Mouse (Mus musculus) cerebellum, adult 2 months (tissue): ENCODE measurements at regions not wholly inside any gene's neighbourhood (a gene's known extent, or its start where the extent isn't known, plus 50 kb on each side); places are given as distances from the start of the nearest gene placed in this dataset.
A peak's percentile ranks its signal among the peaks of the same experiment; 100 is the strongest.

ENCODE experiments used
- DNase-seq, 2 experiments: peaks; one replicate each; pipeline ENCODE4 v3.0.0; 2021
- H3K27ac ChIP-seq: fragments of 200-500 bp; 2 replicates; pipeline ENCODE4 v1.5.1; 2012; ENCODE audit warnings: low read length, control low read depth, inconsistent platforms; ENCODE audit not compliant: insufficient read depth
- H3K27me3 ChIP-seq: fragments of 200-500 bp; 2 replicates; pipeline ENCODE4 v1.6.1; 2012; ENCODE audit warnings: inconsistent platforms, mild to moderate bottlenecking, low read length, moderate library complexity; ENCODE audit not compliant: control insufficient read depth, insufficient read depth
- H3K4me1 ChIP-seq: fragments of 200-500 bp; 2 replicates; pipeline ENCODE4 v1.6.1; 2011; ENCODE audit warnings: low read length; ENCODE audit not compliant: control insufficient read depth, insufficient read depth
- H3K4me3 ChIP-seq: fragments of 200-500 bp; replicated peaks from 2 replicates; pipeline ENCODE3; 2011; ENCODE audit warnings: mild to moderate bottlenecking, low read depth, low read length, control low read depth; ENCODE audit not compliant: insufficient read depth
- CTCF ChIP-seq: fragments of 200-500 bp; IDR thresholded peaks from 2 replicates; pipeline ENCODE4 v1.5.1; 2011; ENCODE audit warnings: low read depth, mild to moderate bottlenecking, control low read depth, low read length, moderate library complexity, borderline replicate concordance; ENCODE audit not compliant: insufficient read depth
- POLR2A ChIP-seq: fragments of 200-500 bp; IDR thresholded peaks from 2 replicates; pipeline ENCODE4 v1.6.1; 2011; ENCODE audit warnings: low read length, control low read depth, borderline replicate concordance; ENCODE audit not compliant: insufficient read depth
- WGBS: fragments of 180-500 bp; shearing (Covaris S2); methylation state at CpG from one replicate; pipeline ENCODE4 v1.1.7; 2018; 5-methylcytosine and 5-hydroxymethylcytosine counted together

DNA sequence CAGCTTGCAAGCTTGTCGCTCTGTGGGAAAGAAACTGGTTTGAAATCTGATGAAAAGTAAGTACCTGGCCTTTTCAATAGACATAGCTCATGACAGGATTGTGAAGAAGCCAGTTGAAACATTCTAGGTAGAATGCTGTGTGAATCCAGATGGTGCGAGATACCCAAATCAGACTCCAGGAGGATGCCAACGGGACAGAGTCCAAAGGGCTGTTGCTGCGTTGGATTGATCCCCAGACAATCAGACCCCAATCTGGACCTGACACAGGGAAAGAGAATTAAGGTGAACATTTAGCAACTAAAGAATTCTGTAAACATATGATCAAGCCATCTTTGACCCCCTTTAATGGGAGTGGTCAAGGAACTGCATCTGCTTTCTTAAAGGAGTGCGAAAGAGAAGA lies 296.6 kb upstream of the Gm15217 start:
- Histone ChIP-seq H3K4me1 (no peaks in the 10 kb centered on the region), H3K27me3 (no peaks in the 10 kb centered on the region), H3K4me3 (no peak overlapping the region), H3K27ac (no peak overlapping the region)
- DNase-seq, result peak in 1 of 2 experiments; percentile 7
- WGBS, result 25% methylated on average over 5 of the region's 5 CpGs
- TF ChIP-seq CTCF (no peak), POLR2A (no peak)

DNA sequence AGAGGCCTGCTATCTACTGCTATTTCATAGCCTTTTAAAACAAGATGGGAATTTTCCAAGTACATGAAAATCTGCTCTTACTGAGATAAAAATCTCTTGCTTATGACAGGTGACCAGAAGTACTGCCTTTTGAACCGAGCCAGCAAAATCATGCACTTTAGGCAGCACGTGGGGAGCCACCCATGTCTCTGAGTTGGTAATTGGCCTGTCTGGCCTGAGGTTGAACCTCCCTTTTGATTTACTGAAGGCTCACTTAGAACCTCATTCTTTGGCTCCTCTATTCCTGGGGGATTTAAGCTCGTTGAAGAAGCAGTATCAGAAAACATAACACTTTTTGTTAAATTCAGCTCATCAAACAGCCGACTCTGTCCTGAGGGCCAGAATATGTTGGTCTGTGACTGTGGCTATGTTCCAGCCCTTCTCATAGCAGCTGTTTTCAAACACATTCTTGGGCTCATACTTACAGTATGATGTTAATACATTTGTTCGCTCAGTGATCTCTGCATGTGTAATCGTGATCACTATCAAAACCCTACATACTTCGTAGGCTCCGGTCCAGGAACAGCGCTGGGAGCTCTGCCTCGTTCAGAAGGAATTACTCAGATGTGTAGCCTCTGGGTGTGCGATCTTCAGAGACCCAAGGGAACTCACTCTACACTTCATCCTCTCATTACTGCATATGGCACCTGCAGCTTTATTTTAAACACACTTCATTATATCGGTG lies 290.1 kb upstream of the Gm15217 start:
- DNase-seq, result no peak
- no peak overlapping the region for H3K4me3 ChIP-seq
- WGBS, result 26% methylated on average over 12 of the region's 12 CpGs
- H3K27ac ChIP-seq, result no peak overlapping the region
- no peaks in the 10 kb centered on the region for H3K4me1 ChIP-seq
- TF ChIP-seq POLR2A (no peak), CTCF (no peak)
- no peaks in the 10 kb centered on the region for H3K27me3 ChIP-seq

DNA sequence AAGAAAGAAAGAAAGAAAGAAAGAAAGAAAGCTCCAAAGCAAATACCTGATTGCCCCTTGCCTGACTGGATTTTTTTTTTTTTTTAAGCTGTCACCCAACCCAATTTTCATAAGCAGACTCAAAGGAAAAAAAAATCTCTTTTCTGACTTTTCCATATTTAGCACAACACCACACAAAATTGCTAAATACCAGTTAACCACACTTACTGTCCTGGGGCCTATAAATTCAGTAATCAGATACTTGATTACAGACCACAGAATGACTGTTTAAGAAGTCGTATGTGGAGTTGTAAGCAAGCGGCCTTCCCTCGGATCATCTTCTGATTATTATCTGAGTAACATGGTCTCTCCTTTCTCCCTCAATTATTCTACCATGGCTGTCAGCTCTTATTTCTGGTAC lies 263.3 kb upstream of the Gm15217 start:
- Histone ChIP-seq H3K4me3 (no peak overlapping the region), H3K27me3 (no peaks in the 10 kb centered on the region), H3K27ac (no peak overlapping the region), H3K4me1 (no peaks in the 10 kb centered on the region)
- TF ChIP-seq POLR2A (no peak), CTCF (no peak)
- 92% methylated on average over 3 of the region's 3 CpGs for whole genome bisulfite sequencing
- DNase-seq, result no peak

DNA sequence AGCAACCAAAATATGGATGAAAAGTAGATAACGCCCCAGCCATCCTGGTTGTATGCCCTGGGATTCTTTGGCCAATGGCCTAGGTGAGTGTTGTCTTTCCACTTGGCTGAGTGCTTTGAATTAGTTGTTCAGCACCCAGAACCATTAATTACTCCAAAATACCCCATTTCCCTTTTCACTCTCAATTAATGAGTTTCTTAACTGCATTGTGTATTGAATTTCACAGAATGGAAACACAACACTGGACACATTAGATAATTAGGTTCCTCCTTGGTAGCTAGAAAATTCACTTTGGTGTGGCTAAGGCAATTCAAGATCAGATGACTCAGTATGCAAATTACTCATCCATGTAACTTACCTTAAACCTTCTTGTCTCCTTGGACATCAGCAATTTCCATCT lies 252.7 kb upstream of the Gm15217 start:
- Histone ChIP-seq H3K4me1 (no peaks in the 10 kb centered on the region), H3K4me3 (no peak overlapping the region), H3K27ac (no peak overlapping the region), H3K27me3 (no peaks in the 10 kb centered on the region)
- WGBS, result 79% methylated on average over 1 of the region's 1 CpGs
- TF ChIP-seq POLR2A, result no peak
- TF ChIP-seq CTCF, result no peak
- no peak for DNase-seq

DNA sequence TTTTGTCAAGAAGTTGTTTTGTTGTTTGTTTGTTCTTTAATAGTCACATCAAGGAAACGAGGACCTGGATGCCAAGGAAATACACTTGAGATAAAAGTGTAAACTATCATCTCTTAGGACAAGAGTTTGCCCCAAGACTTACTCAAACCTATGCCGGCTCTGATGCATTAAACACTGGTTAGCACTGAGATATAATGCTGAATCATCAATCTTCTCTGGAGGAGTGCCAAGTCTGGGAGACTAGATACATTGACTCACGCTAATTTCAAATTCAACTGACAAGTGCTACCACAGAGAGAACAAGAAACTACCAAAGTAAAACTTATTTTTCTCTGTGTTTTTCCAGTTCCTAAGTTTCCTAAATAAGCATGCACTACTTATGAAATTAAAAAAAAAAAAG lies 249.5 kb upstream of the Gm15217 start:
- H3K4me3 ChIP-seq, result no peak overlapping the region
- no peak for TF ChIP-seq CTCF
- TF ChIP-seq POLR2A, result no peak
- no peaks in the 10 kb centered on the region for H3K4me1 ChIP-seq
- no peak overlapping the region for H3K27ac ChIP-seq
- no peak for DNase-seq
- H3K27me3 ChIP-seq, result no peaks in the 10 kb centered on the region
- 47% methylated on average over 3 of the region's 3 CpGs for WGBS

DNA sequence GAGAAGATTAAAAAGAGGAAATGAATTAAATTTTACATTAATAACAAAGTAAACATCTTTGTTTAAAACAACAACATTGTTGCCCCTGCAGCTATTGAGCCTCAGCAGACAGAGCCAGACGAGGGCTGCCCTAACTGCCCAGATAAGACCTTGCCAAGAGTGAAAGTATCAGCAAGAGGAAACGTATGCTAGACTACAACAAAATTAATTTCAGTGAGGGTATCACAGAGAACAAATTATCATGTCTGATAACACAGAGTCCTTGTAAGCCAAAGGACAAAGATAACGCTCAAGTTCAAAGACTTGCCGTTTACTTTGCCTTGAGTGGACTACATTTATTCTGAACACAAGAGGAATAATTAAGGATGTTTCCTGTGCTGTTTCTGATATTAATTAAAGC lies 235.0 kb upstream of the Gm15217 start:
- no peak for DNase-seq
- no peak overlapping the region for H3K27ac ChIP-seq
- TF ChIP-seq CTCF (no peak), POLR2A (no peak)
- no peaks in the 10 kb centered on the region for H3K4me1 ChIP-seq
- H3K27me3 ChIP-seq, result no peaks in the 10 kb centered on the region
- no peak overlapping the region for H3K4me3 ChIP-seq
- 54% methylated on average over 4 of the region's 4 CpGs for WGBS

DNA sequence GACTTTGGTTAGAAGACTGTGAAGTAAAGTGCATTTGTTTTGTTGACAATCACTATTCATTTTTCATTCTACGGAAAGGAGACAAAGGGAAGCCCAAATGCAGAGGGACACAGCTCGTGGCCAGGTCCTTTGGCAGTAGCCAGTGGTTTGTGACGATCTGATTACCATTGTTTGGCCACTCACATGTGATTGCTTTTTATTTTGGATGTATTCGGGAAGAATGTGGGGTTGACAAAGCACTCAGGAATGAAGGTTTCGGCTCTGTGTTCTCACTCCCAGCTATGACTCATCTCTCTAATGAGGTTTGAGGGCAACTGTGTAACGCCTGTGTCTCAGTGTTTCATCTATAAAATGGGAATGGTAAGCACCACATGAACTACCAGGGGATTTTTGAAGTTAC lies 234.5 kb upstream of the Gm15217 start:
- no peaks in the 10 kb centered on the region for H3K4me1 ChIP-seq
- WGBS, result 55% methylated on average over 6 of the region's 6 CpGs
- no peak for TF ChIP-seq CTCF
- no peak for TF ChIP-seq POLR2A
- no peak overlapping the region for H3K4me3 ChIP-seq
- no peak for DNase-seq
- no peaks in the 10 kb centered on the region for H3K27me3 ChIP-seq
- H3K27ac ChIP-seq, result no peak overlapping the region

DNA sequence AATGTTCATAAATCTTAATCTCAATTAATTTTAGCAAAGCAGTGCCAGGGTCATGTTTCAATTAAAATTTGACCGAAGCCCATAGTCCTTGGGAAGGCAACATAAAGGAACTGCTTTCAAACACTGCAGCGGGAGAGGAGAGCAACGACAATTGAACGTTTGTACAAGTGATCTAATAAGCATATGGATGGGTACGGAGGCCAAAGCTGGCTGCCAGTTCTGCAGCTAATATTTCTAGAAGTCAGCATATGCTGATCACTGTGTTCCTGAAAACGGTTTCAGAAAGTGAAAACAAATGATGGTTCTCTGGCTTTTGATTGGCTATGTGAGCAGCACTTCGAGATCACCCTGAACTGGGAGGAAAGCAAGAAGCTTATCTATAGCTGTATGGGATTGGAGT lies 233.6 kb upstream of the Gm15217 start:
- H3K27ac ChIP-seq, result no peak overlapping the region
- TF ChIP-seq CTCF (no peak), POLR2A (no peak)
- 29% methylated on average over 7 of the region's 7 CpGs for WGBS
- H3K27me3 ChIP-seq, result no peaks in the 10 kb centered on the region
- H3K4me1 ChIP-seq, result no peaks in the 10 kb centered on the region
- no peak overlapping the region for H3K4me3 ChIP-seq
- DNase-seq, result no peak
